ENCODE assay signal across 8 mouse cellular contexts in the genomic region with DNA sequence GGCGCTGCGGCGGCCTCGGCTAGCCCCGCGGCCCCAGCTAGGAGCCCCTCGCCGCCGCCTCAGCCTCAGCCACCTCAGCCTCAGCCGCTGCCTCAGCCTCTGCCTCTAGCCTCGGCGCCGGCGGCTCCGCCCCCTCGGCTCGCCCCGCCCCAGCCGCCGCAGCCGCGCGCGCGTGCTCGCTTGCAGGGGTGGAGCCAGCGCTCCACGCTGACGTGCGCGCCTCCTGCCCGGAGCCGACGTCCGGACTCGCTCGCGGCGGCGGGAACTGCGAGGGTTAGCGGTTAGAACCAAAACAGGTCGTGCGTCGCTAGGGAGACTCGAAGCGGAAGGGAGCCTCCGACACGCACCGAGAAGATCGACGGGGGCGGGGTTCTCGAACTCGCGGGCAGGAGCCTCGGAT. TPM values are rescaled to one million over a fixed set of nuclear protein-coding genes. Genes with fewer than 3 reads are reported as not detected.
DNase-seq lines count a peak whose midpoint lies in the region; ATAC-seq lines count a peak whose summit lies in the region.

A gene (minus strand): TSS at position 133 of the 400 bp plus-strand sequence.

- peak; percentile 76 for DNase-seq in WW6 (ENCODE audit: low read depth, low spot score)
- DNase-seq in cerebellum, postnatal 36 days, result peak; percentile 88 to 92
- peak; percentile 85 to 91 for DNase-seq in frontal cortex, postnatal 36 days (ENCODE audit: low spot score in 2 of 2)
- DNase-seq in hindbrain, embryonic 14.5 days (ENCODE audit: low spot score), result peak; percentile 93
- peak; percentile 75 to 83 for DNase-seq in layer of hippocampus, postnatal 25 days (ENCODE audit: extremely low spot score in 1 of 2, low spot score in 1 of 2)
- DNase-seq in lung, postnatal 14 days, result peak; percentile 89
- peak; percentile 93 for DNase-seq in ovary, postnatal 36 days (ENCODE audit: low spot score)
- peak; percentile 92 for DNase-seq in thymus, postnatal 14 days

- H3K4me1 ChIP-seq in hindbrain, embryonic 14.5 days (replicated peaks; ENCODE audit: control insufficient read depth, insufficient read depth, low read length), result peaks cover 16% of the 10 kb centered on the region; the same call in 1 of the 2 replicates

- peak; percentile 94 for ATAC-seq in hindbrain, embryonic 14.5 days (ENCODE audit: low FRiP score)

- peak within 1 kb of the TSS; percentile 83 for H3K9ac ChIP-seq in hindbrain, embryonic 14.5 days

- peak within 1 kb of the TSS; percentile 86 for H3K27ac ChIP-seq in hindbrain, embryonic 14.5 days

- no peaks in the 10 kb centered on the region for H3K36me3 ChIP-seq in hindbrain, embryonic 14.5 days (replicated peaks; ENCODE audit: control insufficient read depth, insufficient read depth)

- H3K4me2 ChIP-seq in hindbrain, embryonic 14.5 days (replicated peaks), result peak within 1 kb of the TSS; percentile 98

- peak within 1 kb of the TSS; percentile 89 for H3K4me3 ChIP-seq in hindbrain, embryonic 14.5 days (replicated peaks; ENCODE audit: low read length)

- WGBS in hindbrain, embryonic 14.5 days, result under 1% methylated on average over 55 of the region's 57 CpGs

- H3K27me3 ChIP-seq in hindbrain, embryonic 14.5 days (ENCODE audit: control insufficient read depth, insufficient read depth, low read length), result peaks cover 10% of the 10 kb centered on the region

- H3K9me3 ChIP-seq in hindbrain, embryonic 14.5 days (ENCODE audit: control insufficient read depth, low read length), result no peaks in the 10 kb centered on the region

RNA-seq across cellular contexts. Expression of the gene that starts here (rescaled TPM):
- polyA plus RNA-seq in hindbrain, embryonic 14.5 days (2014; fragmentation: Nextera tagmentation; extraction: Ambion mirVana), result 20.6 and 20.7 TPM in 2 replicates
- 100 to 1,000 TPM; 103 to 104 TPM for total RNA-seq in layer of hippocampus, postnatal 25 days (2021)

Comparison
In these comparisons a context has a peak if more than half of its experiments do, and no peak if none do; other contexts are left out.
1. Peak in every context shown above with its lines: DNase-seq, ATAC-seq, H3K4me3 ChIP-seq and H3K27ac ChIP-seq.